Mouse (Mus musculus): ENCODE data around the gene Sipa1l1.

The Sipa1l1 gene

GRCm38 (mm10) chr12:82209753-82210152, 40.6 kb downstream of the Sipa1l1 start:
- DNase-seq (ENCODE audit: low spot score): no peak

- DNase-seq (ENCODE audit: low spot score): no peak
Measured at GRCm38 (mm10) chr12:82213056-82213455, 43.9 kb downstream of the Sipa1l1 start.

GRCm38 (mm10) chr12:82214916-82215315, 45.8 kb downstream of the Sipa1l1 start:
- DNase-seq (ENCODE audit: low spot score): no peak

GRCm38 (mm10) chr12:82216801-82217553, 47.9 kb downstream of the Sipa1l1 start:
- DNase-seq (ENCODE audit: low spot score): no peak

GRCm38 (mm10) chr12:82218201-82218600, 49.1 kb downstream of the Sipa1l1 start:
- no peak for DNase-seq (ENCODE audit: low spot score)

GRCm38 (mm10) chr12:82220367-82221089, 51.4 kb downstream of the Sipa1l1 start:
- no peak for DNase-seq (ENCODE audit: low spot score)

- DNase-seq (ENCODE audit: low spot score): no peak
Measured at GRCm38 (mm10) chr12:82223126-82223815, 54.2 kb downstream of the Sipa1l1 start.

GRCm38 (mm10) chr12:82224848-82225247, 55.7 kb downstream of the Sipa1l1 start:
- no peak for DNase-seq (ENCODE audit: low spot score)

- DNase-seq (ENCODE audit: low spot score): no peak
Measured at GRCm38 (mm10) chr12:82225278-82225677, 56.2 kb downstream of the Sipa1l1 start.

- DNase-seq (ENCODE audit: low spot score): peak; percentile 17
Measured at GRCm38 (mm10) chr12:82225751-82226228, 56.7 kb downstream of the Sipa1l1 start.

- DNase-seq (ENCODE audit: low spot score): no peak
Measured at GRCm38 (mm10) chr12:82226311-82227066, 57.4 kb downstream of the Sipa1l1 start.

- DNase-seq (ENCODE audit: low spot score): no peak
Measured at GRCm38 (mm10) chr12:82230127-82230526, 61.0 kb downstream of the Sipa1l1 start.

GRCm38 (mm10) chr12:82231191-82231590, 62.1 kb downstream of the Sipa1l1 start:
- DNase-seq (ENCODE audit: low spot score): no peak

- DNase-seq (ENCODE audit: low spot score): no peak
Measured at GRCm38 (mm10) chr12:82233177-82233576, 64.1 kb downstream of the Sipa1l1 start.

- DNase-seq (ENCODE audit: low spot score): no peak
Measured at GRCm38 (mm10) chr12:82234463-82235223, 65.5 kb downstream of the Sipa1l1 start.

- DNase-seq (ENCODE audit: low spot score): no peak
Measured at GRCm38 (mm10) chr12:82237095-82237494, 68.0 kb downstream of the Sipa1l1 start.

- no peak for DNase-seq (ENCODE audit: low spot score)
Measured at GRCm38 (mm10) chr12:82237946-82238345, 68.8 kb downstream of the Sipa1l1 start.

GRCm38 (mm10) chr12:82240674-82241073, 71.6 kb downstream of the Sipa1l1 start:
- no peak for DNase-seq (ENCODE audit: low spot score)

- DNase-seq (ENCODE audit: low spot score): no peak
Measured at GRCm38 (mm10) chr12:82245219-82245618, 76.1 kb downstream of the Sipa1l1 start.

GRCm38 (mm10) chr12:82246422-82246821, 77.3 kb downstream of the Sipa1l1 start:
- no peak for DNase-seq (ENCODE audit: low spot score)

Measured in spleen, adult 12 weeks (tissue).